Mouse (Mus musculus) forebrain, embryonic 10.5 days (tissue): ENCODE measurements at regions not wholly inside any gene's neighbourhood (a gene's known extent, or its start where the extent isn't known, plus 50 kb on each side); places are given as distances from the start of the nearest gene placed in this dataset.
"Not testable (repeated sequence)": the region's sequence is repeated elsewhere in the genome, so short reads cannot be mapped to it uniquely, and the experiment has no call there.

ENCODE experiments used
- DNase-seq: peaks from one replicate; pipeline ENCODE4 v3.0.0-alpha.2; 2017; ENCODE audit warnings: low spot score; ENCODE audit errors: extremely low spot score
- H3K27ac ChIP-seq: fragments of 300-500 bp; sonication (generic); 2 replicates; pipeline ENCODE4 v1.5.1; 2016; ENCODE audit warnings: mild to moderate bottlenecking
- H3K27me3 ChIP-seq: fragments of 300-500 bp; sonication (generic); 2 replicates; pipeline ENCODE4 v1.6.1; 2016; ENCODE audit warnings: mild to moderate bottlenecking; ENCODE audit not compliant: poor library complexity, severe bottlenecking
- H3K36me3 ChIP-seq: fragments of 300-500 bp; sonication (generic); replicated peaks from 2 replicates; pipeline ENCODE4 v1.6.1; 2016; ENCODE audit warnings: mild to moderate bottlenecking, moderate library complexity
- H3K4me1 ChIP-seq: fragments of 300-500 bp; sonication (generic); 2 replicates; pipeline ENCODE4 v1.6.1; 2016
- H3K4me3 ChIP-seq: fragments of 300-500 bp; sonication (generic); 2 replicates; pipeline ENCODE4 v1.5.1; 2016; ENCODE audit warnings: mild to moderate bottlenecking, moderate library complexity
- H3K9me3 ChIP-seq: fragments of 300-500 bp; sonication (generic); 2 replicates; pipeline ENCODE4 v1.6.1; 2016; ENCODE audit warnings: mild to moderate bottlenecking, moderate library complexity
- WGBS: fragments of 180-500 bp; shearing (Covaris S2); methylation state at CpG from one replicate; pipeline ENCODE4 v1.1.7; 2016; 5-methylcytosine and 5-hydroxymethylcytosine counted together

DNA sequence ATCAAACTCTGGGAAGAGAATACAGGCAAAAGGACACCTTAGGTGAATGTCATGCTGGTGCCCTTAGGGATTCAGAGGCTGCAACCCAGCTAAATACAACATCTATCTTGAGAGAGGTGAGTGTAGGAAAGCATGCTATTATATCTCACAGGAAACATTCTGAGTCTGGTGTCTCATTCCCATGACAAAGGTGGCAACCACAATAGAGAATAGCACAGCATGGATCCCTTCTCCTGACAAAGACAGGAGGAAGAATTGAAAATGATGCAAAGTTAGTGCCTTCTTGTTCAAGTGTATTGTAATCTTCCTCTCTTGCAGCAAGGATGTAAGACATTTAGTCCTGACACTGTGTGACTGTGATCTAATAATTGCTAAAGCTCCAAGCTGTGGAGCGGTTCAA, 532.8 kb downstream of the Tfec start:
- 84% methylated on average over 1 of the region's 1 CpGs for WGBS
- H3K9me3 ChIP-seq: no peaks in the 10 kb centered on the region
- no peaks in the 10 kb centered on the region for H3K4me1 ChIP-seq
- no peaks in the 10 kb centered on the region for H3K27me3 ChIP-seq
- H3K4me3 ChIP-seq: no peak overlapping the region
- H3K36me3 ChIP-seq: no peaks in the 10 kb centered on the region
- no peak overlapping the region for H3K27ac ChIP-seq
- no peak for DNase-seq

DNA sequence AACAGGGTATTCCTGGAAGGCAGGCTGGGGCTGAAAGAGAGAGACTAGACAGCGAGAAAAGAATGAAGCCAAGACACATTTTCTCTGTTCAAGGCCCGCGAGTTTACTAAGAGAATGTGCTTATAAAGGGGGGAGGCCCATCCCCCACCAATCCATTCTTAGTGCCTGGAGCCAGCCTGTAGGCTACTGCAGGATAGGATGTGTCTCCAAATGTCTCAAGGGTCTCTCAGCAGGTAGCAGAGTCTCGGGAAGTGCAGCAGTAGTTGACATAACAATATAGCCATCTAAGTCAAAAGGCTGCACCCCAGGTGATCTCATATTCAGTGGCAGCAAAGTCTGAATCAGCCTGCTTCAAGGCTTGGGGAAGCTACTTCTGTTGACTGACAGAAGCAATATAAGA, 536.2 kb downstream of the Tfec start:
- H3K27ac ChIP-seq: no peak overlapping the region
- DNase-seq: no peak
- no peaks in the 10 kb centered on the region for H3K36me3 ChIP-seq
- no peaks in the 10 kb centered on the region for H3K4me1 ChIP-seq
- H3K4me3 ChIP-seq: no peak overlapping the region
- no peaks in the 10 kb centered on the region for H3K27me3 ChIP-seq
- WGBS: 71% methylated on average over 4 of the region's 4 CpGs
- H3K9me3 ChIP-seq: no peaks in the 10 kb centered on the region

DNA sequence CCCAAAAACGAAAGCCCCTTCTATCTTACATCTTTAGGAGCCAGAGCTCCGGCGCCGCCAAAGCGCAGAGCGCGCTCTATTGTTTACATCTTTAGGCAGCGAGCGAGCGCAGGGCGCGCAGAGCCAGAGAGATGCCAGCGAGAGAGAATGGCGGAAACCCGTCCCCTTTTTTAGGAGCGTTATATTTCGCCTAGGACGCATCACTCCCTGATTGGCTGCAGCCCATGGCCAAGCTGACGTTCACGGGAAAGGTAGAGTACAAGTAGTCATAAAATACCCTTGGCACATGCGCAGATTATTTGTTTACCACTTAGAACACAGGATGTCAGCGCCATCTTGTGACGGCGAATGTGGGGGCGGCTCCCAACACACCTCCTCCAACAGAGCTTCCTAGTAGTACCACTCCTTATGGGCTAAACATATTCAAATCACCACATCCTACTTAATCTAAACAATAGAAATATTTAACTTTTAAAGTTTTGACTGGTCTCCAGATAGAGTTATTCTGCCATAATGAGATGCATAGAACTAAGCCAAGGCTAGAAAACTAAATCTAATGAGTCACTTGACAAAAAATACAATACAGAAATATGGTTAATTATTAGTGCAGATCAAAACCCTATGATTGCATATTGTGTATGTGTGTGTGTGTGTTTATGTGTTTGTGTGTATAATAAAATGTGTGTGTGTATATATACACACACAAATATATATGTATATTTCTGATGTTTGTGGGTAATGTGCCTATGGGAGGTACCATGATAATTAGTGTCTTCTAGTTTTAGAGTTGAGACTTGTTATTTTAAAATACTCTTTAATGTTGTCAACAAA, 538.1 kb downstream of the Tfec start:
- H3K4me3 ChIP-seq: peak overlapping the region; percentile 45
- H3K9me3 ChIP-seq, H3K27me3 ChIP-seq, H3K27ac ChIP-seq, DNase-seq, H3K4me1 ChIP-seq, H3K36me3 ChIP-seq: not testable (repeated sequence)
- WGBS: 28% methylated on average over 25 of the region's 25 CpGs

DNA sequence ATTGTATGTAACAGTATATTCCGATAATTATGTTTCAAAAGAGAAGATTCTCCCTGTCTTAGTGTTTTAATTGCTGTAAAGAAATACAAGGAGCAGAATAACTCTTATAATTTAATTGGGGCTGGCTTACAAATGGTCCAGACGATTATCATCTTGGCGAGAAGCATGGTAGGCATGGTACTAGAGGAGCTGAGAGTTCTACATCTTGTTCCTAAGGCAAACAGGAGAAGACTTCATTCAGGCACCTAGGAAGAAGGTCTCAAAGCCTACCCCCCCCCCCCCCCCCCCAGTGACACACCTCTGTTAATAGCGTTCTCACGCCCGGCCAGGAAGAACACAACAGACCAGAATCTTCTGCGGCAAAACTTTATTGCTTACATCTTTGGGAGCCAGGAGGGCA, 538.8 kb downstream of the Tfec start:
- Histone ChIP-seq H3K9me3 (no peaks in the 10 kb centered on the region), H3K27ac (peak overlapping the region; percentile 60; the same call in 1 of the 2 replicates), H3K27me3 (no peaks in the 10 kb centered on the region), H3K4me3 (peak overlapping the region; percentile 45), H3K36me3 (no peaks in the 10 kb centered on the region), H3K4me1 (no peaks in the 10 kb centered on the region)
- DNase-seq: no peak
- WGBS: 51% methylated on average over 7 of the region's 7 CpGs

DNA sequence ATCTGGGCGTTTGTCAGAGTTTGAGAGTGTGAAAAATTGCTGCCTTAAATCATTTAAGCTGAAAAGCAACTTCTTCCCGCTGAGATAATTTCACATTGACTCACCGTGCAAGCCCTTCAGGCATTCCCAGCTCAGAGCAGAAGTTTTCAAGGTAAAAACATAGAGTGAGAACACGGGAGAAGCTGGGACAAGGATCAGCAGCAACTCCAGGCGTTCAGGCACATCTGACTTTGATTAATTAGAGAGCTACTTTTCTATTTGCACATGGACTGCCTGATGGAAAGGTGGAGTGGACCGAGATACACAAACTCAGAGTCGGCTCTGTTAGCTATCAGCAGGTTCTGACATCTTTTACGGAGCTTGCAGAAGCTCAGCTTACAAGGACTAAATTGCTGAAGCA, 564.6 kb downstream of the Tfec start:
- Histone ChIP-seq H3K27ac (no peak overlapping the region), H3K4me1 (no peaks in the 10 kb centered on the region), H3K36me3 (no peaks in the 10 kb centered on the region), H3K9me3 (no peaks in the 10 kb centered on the region), H3K4me3 (no peak overlapping the region), H3K27me3 (no peaks in the 10 kb centered on the region)
- no peak for DNase-seq
- WGBS: 53% methylated on average over 8 of the region's 8 CpGs

DNA sequence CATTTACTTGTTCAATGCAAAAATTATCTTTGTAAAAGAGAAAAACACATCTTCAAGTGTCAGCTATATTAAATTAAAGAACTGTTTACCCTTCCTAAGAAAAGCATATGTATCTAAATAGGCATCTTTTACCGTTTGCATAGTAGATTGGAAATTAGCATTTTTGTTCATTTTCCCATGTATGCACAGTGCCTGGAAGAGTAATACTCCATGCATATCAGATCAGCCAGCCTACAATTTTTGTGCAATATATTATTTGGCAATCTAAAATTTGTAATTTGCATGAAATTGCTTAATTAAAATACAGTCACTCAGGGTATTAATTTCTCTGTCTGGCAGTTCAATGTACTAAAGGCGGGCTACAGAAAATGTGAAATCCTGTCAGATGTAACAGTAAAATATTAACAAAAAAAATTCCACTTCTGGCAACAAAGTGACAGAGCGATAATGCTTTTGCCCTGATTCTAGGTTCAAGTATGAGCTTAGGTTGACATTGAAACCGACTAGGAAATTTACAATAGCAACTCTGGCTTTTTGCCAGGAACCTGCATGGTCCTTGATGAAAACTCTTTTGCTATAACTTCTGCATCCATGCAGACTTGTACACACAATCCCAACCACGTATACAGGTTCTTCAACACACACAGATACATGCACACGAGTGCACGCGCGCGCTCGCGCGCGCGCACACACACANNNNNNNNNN, 583.8 kb downstream of the Tfec start:
- DNase-seq: no peak
- WGBS: 95% methylated on average over 15 of the region's 15 CpGs
- H3K9me3 ChIP-seq: no peaks in the 10 kb centered on the region
- peaks cover 34% of the 10 kb centered on the region for H3K4me1 ChIP-seq
- H3K36me3 ChIP-seq: no peaks in the 10 kb centered on the region
- H3K4me3 ChIP-seq: no peak overlapping the region
- H3K27me3 ChIP-seq: peaks cover 29% of the 10 kb centered on the region
- no peak overlapping the region for H3K27ac ChIP-seq

DNA sequence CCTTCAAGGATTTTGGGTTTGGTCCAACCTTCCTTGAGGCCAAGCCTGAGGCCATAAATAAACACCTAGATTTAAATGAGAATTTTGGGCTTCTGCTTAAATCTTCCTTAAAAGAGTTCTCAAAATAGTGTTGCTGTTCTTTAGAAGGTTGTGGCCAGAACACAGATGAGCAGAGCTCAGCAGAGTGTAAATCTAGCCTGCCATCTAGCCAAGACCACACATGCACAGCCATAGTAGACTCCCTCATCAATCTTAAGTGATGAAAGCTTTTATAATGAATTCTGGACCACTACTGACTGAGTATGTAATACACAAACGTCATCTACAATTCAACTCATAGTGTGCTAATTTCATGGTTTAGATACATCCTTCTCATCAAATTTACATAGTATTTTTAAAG, 585.3 kb downstream of the Tfec start:
- H3K9me3 ChIP-seq: no peaks in the 10 kb centered on the region
- no peak overlapping the region for H3K4me3 ChIP-seq
- H3K36me3 ChIP-seq: no peaks in the 10 kb centered on the region
- H3K27me3 ChIP-seq: peaks cover 14% of the 10 kb centered on the region
- peaks cover 29% of the 10 kb centered on the region for H3K4me1 ChIP-seq
- WGBS: 74% methylated on average over 1 of the region's 1 CpGs
- no peak for DNase-seq
- no peak overlapping the region for H3K27ac ChIP-seq

DNA sequence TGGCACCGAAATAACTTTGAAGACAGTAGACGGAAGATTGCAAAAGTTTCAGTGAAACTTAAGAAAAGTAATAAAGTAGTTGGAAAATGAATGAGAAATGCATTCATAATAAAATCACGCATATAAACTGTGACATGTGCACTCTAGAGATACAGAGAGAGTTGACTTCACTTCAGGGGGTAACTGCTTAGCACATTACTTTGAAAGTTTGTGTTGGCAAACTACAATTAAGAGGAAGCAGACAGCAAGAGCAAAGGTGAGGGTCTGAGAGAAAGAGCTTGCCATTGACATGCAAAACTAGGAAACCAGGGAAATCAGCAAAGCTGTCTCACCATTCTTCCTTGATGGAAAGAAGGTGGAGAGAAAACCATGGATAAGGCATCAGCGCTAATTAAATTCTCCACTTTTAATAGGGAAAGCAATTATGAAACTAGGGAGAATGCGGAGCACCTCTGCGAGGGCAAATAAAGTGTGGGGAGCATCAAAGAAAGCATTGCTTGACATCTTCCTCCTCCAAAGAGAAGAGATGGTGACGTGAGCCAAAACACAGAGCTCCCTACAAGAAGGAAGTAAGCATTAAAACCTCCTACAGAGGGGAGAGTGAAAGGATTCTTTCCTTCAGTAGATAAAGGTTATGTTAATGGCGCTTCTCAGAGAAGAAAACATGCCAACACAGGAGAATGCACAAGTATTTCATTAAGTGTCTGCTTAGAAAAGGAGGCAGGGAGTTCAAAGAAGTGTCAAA, 563.0 kb downstream of the Mdfic start:
- WGBS: 45% methylated on average over 8 of the region's 8 CpGs
- Histone ChIP-seq H3K9me3 (no peaks in the 10 kb centered on the region), H3K4me1 (peaks cover 9% of the 10 kb centered on the region), H3K36me3 (no peaks in the 10 kb centered on the region), H3K27ac (no peak overlapping the region), H3K4me3 (no peak overlapping the region), H3K27me3 (no peaks in the 10 kb centered on the region; the same call in 1 of the 2 replicates)
- no peak for DNase-seq

DNA sequence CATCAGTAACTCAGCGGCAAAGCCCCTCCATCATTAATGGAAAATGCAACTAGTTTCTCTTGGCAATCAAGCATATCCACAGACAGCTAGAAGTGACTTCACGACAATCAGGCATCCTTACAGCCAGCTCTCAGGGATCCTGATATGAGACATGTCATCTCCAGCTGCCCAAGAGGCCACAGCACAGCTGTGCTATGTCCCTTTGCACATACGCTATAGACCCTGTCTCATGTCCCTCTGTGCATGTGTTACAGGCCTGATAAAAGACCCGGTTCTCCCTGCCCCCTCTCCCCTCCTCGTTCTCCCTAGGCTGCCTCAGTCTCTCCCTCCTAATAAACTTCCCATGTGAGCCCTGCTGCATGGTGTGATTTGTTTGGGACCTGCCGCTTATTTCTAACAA, 561.5 kb downstream of the Mdfic start:
- DNase-seq: no peak

More for the DNA sequence above, 561.5 kb downstream of the Mdfic start:
- Histone ChIP-seq H3K36me3 (no peaks in the 10 kb centered on the region), H3K27ac (no peak overlapping the region), H3K4me1 (peaks cover 9% of the 10 kb centered on the region), H3K27me3 (no peaks in the 10 kb centered on the region; the same call in 1 of the 2 replicates), H3K4me3 (no peak overlapping the region), H3K9me3 (no peaks in the 10 kb centered on the region)
- 95% methylated on average over 6 of the region's 6 CpGs for WGBS
